Mouse (Mus musculus) bone marrow, adult 2 months (tissue): Measurements from ENCODE around the gene Txndc9. TPM values are rescaled to one million over a fixed set of nuclear protein-coding genes. Genes with fewer than 3 reads are reported as not detected.

Experiments
- H3K27ac ChIP-seq: fragments of 200-500 bp; 2 replicates; pipeline ENCODE4 v1.5.1; 2012; ENCODE audit warnings: low read depth, mild to moderate bottlenecking, control low read depth, inconsistent platforms, low read length; ENCODE audit not compliant: control insufficient read depth, poor library complexity, insufficient read depth
- H3K4me1 ChIP-seq: fragments of 200-500 bp; 2 replicates; pipeline ENCODE4 v1.6.1; 2011; ENCODE audit warnings: low read length; ENCODE audit not compliant: control insufficient read depth, insufficient read depth
- H3K4me3 ChIP-seq: fragments of 200-500 bp; replicated peaks from 2 replicates; pipeline ENCODE3; 2011; ENCODE audit warnings: mild to moderate bottlenecking, low read depth, low read length, control low read depth; ENCODE audit not compliant: control insufficient read depth
- CTCF ChIP-seq: fragments of 200-500 bp; IDR thresholded peaks from 2 replicates; pipeline ENCODE4 v1.5.1; 2011; ENCODE audit warnings: low read length, control low read depth; ENCODE audit not compliant: control insufficient read depth, insufficient read depth
- POLR2A ChIP-seq: fragments of 200-500 bp; IDR thresholded peaks from 2 replicates; pipeline ENCODE4 v1.6.1; 2011; ENCODE audit warnings: low read depth, mild to moderate bottlenecking, control low read depth, low read length, borderline replicate concordance; ENCODE audit not compliant: control insufficient read depth
- WGBS: fragments of 180-500 bp; shearing (Covaris S2); methylation state at CpG from one replicate; pipeline ENCODE4 v1.1.7; 2018; 5-methylcytosine and 5-hydroxymethylcytosine counted together
- polyA plus RNA-seq: library from polyadenylated mRNA; stranded (reverse); fragments of >200 nt; gene quantifications from 2 replicates; pipeline ENCODE4 v1.2.4, GENCODE M21; 2011; ENCODE audit warnings: low replicate concordance; ENCODE audit not compliant: missing spikeins, insufficient read depth, insufficient read length

The Txndc9 gene
- 31.7 and 38.5 TPM in 2 replicates for polyA plus RNA-seq

- Histone ChIP-seq H3K27ac (peak within 1 kb of the TSS; percentile 91), H3K4me3 (peak within 1 kb of the TSS; percentile 93), H3K4me1 (no peaks in the 10 kb centered on the region; the same call in 1 of the 2 replicates)
- WGBS = under 1% methylated on average over 50 of the region's 50 CpGs
- TF ChIP-seq POLR2A = peak; percentile 85; the same call in 1 of the 2 replicates
- peak; percentile 21; the same call in 1 of the 2 replicates for TF ChIP-seq CTCF
Measured at GRCm38 (mm10) chr1:37997867-37998266, at the start of gene Txndc9, which contains the start of gene Eif5b. Gene Txndc9 (minus strand): TSS chr1:37997893. Gene Eif5b (plus strand): TSS chr1:37998010.

GRCm38 (mm10) chr1:38038898-38039297 lies 41.2 kb upstream of the Txndc9 start:
- Histone ChIP-seq H3K27ac (no peak overlapping the region), H3K4me1 (no peaks in the 10 kb centered on the region; the same call in 1 of the 2 replicates), H3K4me3 (no peak overlapping the region)
- TF ChIP-seq CTCF (no peak), POLR2A (no peak)
- WGBS = 90% methylated on average over 2 of the region's 2 CpGs

- TF ChIP-seq POLR2A (no peak), CTCF (no peak)
- no peak overlapping the region for H3K27ac ChIP-seq
- WGBS = 90% methylated on average over 5 of the region's 5 CpGs
- no peaks in the 10 kb centered on the region; the same call in 1 of the 2 replicates for H3K4me1 ChIP-seq
- H3K4me3 ChIP-seq = no peak overlapping the region
Measured at GRCm38 (mm10) chr1:38037375-38037774, 39.7 kb upstream of the Txndc9 start.

GRCm38 (mm10) chr1:38035521-38035920 lies 37.8 kb upstream of the Txndc9 start:
- 86% methylated on average over 4 of the region's 4 CpGs for WGBS
- TF ChIP-seq POLR2A = 0 out of 2 replicates have a peak, but pooled peaks have one; percentile 14
- TF ChIP-seq CTCF = no peak
- no peaks in the 10 kb centered on the region; the same call in 1 of the 2 replicates for H3K4me1 ChIP-seq
- H3K4me3 ChIP-seq = no peak overlapping the region
- no peak overlapping the region for H3K27ac ChIP-seq

GRCm38 (mm10) chr1:38031391-38031790 lies 33.7 kb upstream of the Txndc9 start:
- H3K4me3 ChIP-seq = no peak overlapping the region
- no peak for TF ChIP-seq CTCF
- TF ChIP-seq POLR2A = no peak
- H3K4me1 ChIP-seq = no peaks in the 10 kb centered on the region; the same call in 1 of the 2 replicates
- WGBS = 81% methylated on average over 5 of the region's 5 CpGs
- no peak overlapping the region for H3K27ac ChIP-seq

- WGBS = 87% methylated on average over 7 of the region's 7 CpGs
- TF ChIP-seq POLR2A (no peak), CTCF (no peak)
- Histone ChIP-seq H3K4me1 (no peaks in the 10 kb centered on the region), H3K4me3 (no peak overlapping the region), H3K27ac (no peak overlapping the region)
Measured at GRCm38 (mm10) chr1:38027301-38027700, 29.6 kb upstream of the Txndc9 start.

- TF ChIP-seq POLR2A (no peak), CTCF (no peak)
- 94% methylated on average over 2 of the region's 2 CpGs for WGBS
- no peak overlapping the region for H3K4me3 ChIP-seq
- peaks cover 3% of the 10 kb centered on the region for H3K4me1 ChIP-seq
- no peak overlapping the region for H3K27ac ChIP-seq
Measured at GRCm38 (mm10) chr1:38014551-38015203, 17.0 kb upstream of the Txndc9 start.

GRCm38 (mm10) chr1:38012509-38012908 lies 14.8 kb upstream of the Txndc9 start:
- no peak overlapping the region for H3K27ac ChIP-seq
- H3K4me3 ChIP-seq = no peak overlapping the region
- TF ChIP-seq CTCF = no peak
- no peak for TF ChIP-seq POLR2A
- peaks cover 3% of the 10 kb centered on the region for H3K4me1 ChIP-seq

GRCm38 (mm10) chr1:38012104-38012503 lies 14.4 kb upstream of the Txndc9 start:
- WGBS = 28% methylated on average over 3 of the region's 3 CpGs
- H3K4me1 ChIP-seq = peaks cover 3% of the 10 kb centered on the region
- TF ChIP-seq CTCF (no peak), POLR2A (no peak)
- H3K4me3 ChIP-seq = no peak overlapping the region
- H3K27ac ChIP-seq = no peak overlapping the region
